Mouse (Mus musculus) bone marrow macrophage, adult 2 months (primary cell): ENCODE results near the gene Tcf12.

Experiments used
- CTCF ChIP-seq: IDR thresholded peaks from 2 replicates; pipeline ENCODE4 v1.5.1; 2012; ENCODE audit warnings: low read depth, mild to moderate bottlenecking, low read length, moderate library complexity
- POLR2A ChIP-seq: IDR thresholded peaks from 2 replicates; pipeline ENCODE4 v1.6.1; 2012; ENCODE audit warnings: mild to moderate bottlenecking, low read depth, low read length, borderline replicate concordance

- no peak for TF ChIP-seq POLR2A
- TF ChIP-seq CTCF = no peak
Measured at GRCm38 (mm10) chr9:71888450-71888849, 223.2 kb downstream of the Tcf12 start.
